Mouse (Mus musculus) right cerebral cortex, postnatal 36 days (tissue): Measurements from ENCODE around the gene Maml3.

Experiments
- DNase-seq, 2 experiments: peaks; one replicate each; pipeline ENCODE4 v3.0.0; 2022; ENCODE audit warnings: low spot score in 2 of 2, mixed read lengths in 1 of 2

The Maml3 gene

DNA sequence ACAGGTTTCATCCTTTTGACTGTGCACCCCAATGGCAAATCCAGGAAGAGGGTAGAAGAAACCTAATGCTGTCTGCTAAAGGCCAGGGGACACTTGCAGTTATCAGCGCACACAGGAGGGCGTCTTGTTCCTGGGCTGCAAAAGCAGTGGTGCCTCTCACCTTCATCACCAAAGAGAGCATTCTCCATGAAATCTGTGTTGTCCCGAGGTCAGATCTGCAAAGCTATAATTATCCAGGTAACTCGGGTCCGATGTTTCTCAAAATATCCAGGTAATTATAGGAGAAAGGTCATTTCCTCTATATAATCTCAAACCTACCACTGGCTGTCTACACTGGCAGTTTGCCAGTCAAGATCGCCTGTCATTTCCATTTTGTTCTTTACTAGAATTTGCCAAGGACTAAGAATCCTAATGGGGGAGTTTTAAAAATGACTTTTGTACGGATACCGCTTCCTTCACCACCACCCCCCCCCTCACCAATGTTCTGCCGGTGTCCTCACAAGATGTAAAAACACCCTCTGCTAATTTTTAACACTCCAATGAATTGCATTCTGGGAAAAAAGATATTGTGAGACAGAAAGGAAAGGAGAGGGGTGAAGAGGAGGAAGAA, 98.0 kb downstream of the Maml3 start:
- no peak for DNase-seq

DNA sequence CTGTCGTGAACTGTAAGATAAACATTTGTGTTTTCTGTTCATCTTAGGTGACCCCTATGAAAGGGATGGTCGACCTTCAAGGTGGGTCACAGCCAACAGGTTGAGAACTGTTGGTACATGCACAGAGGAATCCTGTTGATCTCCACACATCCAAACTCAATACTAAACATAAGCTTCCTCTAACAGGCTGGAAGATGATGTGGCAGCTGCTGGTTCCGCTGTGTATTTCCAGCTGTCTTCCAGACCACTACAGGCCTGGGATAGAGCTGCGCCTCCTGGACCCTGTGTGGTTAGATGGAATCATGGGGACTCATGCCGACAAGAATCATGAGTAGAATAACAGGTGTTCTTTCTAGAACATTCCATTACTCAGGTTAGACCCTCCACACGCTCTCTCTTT, 101.2 kb downstream of the Maml3 start:
- DNase-seq, result no peak

DNA sequence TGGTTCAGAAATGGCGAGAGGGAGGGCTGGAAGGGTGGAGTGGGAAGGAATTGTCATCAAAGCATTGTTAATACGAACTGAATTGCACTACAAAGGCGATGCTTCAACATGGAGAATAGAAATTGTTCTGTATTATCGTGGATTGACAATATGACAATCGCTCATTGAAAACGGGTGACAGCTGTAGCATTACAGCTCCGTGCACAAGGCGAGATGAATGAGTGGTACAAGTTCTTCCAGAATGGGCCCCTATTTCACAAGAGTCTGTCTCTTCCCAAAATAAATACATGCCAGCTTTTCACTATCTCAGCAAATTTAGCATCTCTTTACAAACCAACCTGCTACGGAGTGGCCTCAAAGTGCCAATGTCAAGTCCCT, 103.4 kb downstream of the Maml3 start:
- DNase-seq, result no peak

DNA sequence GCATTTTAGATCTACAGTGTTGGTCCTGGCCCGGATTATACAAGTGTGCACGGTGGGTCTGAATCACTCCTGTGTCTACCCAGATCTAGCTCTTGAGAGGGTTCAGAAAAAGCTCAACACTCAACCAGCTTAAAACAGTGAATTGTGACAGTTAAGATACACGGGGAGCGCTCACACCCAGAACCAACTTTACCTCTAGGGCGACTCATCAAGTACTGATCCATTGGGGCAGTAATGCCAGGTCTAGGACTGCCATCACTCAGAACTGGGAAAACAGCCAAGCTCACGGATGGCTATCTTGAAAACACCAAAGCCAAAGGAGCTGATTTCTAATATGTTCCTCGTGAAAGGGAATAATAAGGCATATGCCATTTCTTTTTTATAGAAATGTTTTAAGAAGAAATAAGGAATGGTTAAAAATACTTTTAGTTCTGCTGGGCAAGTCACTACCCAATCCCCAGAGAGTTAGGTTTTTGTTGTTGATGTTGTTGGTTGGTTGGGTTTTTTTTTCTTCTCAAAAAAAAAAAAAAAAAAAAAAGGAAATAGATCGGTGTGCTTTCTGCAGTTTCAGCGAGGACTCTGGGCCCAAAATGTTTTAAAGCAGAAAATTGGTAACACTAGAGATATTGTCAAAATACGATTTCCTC, 103.9 kb downstream of the Maml3 start:
- no peak for DNase-seq

DNA sequence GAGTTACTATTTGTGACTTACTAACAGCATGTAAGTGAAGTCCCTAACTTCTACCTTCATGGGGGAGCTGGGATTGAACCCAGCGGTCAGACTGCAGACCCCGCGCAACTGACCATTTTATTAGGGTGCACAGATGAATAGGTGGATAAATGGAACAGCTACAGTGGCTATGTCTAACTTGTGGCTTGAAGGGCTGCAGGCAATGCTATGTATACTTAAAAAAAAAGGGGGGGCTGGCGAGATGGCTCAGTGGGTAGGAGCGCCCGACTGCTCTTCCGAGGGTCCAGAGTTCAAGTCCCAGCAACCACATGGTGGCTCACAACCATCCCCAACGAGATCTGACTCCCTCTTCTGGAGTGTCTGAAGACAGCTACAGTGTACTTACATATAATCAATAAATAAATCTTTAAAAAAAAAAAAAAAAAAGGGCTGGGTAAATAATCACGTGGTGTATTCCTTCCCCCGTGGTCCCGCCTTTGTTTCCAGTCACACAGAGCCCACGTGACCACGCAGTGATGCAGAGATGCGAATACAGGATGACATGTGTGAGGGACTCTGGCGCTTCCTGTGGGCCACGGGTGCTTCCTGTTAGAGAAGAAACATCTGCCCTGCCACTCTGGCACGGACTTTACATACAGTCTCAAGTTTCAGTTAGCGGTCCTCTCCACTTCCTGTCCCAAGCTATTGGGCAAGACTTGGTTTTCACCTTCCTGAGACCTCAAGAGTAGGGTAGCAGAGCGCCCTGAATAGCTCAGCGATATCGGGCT, 105.0 kb downstream of the Maml3 start:
- DNase-seq, result no peak

DNA sequence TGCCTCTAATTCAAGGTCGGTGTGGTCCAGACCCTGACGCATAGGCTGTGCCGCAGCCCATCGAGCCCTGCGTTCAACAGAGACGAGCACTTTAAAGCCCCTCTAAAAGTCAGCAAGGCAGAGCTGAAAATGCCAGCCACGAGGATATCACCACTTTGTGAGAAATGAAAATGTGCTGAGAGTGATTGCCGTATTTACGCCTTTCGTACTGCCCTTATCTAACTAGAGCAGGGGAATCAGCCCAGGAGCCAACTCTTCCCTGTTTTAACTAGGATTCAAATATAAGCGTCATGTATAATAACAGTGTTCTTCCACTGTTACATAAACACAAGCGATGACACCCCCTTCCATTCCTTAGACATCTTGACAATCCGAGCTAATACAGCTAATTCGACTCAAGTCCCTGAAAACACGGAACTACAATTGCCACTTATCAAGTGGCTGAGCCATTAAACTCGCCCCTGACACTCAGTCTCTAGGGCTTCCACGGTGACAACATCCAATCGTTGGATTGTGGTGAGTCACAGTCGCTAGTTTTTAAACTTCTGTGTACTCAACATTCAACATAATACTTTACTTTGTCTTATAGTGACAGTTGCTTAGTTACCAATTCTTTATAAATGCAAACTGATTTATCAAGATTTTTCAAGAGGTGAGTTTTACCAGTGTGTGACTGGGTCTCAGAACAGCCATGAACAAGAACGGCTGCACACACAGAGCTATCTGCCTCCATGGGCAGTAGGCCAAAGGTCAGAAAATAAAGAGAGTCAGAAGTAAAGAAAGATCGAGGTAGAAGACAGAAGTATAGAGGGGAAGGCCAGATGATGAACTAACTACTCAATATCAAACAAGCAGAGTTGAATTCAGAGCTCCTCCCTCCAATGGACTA, 106.1 kb downstream of the Maml3 start:
- no peak for DNase-seq

DNA sequence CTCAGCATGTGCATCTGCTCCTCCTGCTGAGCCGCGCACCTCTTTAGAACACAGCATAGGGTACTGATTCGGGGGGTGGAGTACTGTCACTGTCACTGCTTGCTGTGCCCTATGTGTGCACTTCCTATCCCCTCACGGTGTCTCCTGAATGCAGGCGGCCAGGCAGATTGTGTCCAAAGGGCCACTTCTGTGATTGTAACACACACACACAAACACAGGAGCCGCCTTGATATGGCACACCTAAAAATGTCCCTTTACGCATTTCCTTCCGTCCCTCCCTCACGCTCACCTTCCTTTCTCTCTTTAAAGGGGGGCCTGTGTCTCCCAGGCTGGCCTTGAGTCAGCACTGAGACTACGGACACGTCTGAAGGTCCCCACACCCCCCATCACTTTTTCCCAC, 107.3 kb downstream of the Maml3 start:
- no peak for DNase-seq

DNA sequence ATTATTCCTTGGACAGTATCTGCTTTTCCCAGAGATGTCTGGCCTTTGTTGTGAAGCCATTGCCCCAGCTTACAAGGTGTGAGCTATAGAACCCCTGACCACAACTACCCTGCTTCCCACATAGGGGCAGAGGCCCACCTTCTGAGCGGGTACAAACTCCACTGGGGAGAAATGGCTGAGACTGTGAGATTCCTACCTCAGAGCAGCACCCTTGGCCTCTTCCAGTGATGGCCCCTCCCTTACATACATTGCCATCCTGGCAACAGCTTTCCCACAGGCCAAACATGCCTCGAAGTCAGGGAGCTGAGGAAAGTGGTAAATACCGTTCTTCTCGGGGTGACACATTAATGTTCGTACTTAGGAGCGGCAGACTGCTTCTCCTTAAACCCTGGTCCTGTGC, 118.4 kb downstream of the Maml3 start:
- DNase-seq, result no peak

DNA sequence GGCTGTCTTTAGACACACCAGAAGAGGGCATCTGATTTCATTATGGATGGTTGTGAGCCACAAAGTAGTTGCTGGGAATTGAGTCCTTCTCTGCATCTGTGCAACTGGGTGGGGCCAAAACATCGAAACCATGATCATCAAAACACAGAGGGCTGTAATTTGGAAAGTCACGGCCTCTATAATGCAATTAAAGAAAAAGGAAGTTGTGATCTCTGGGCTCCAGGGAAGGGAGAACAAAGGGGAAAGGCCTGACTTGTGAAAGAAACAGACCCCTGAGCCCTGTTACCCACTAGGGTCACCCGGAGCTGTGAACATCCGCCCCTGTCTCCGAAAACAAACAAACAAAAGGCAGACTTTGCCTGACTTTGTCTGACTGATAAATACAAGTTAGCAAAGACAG, 123.4 kb downstream of the Maml3 start:
- DNase-seq, result no peak

DNA sequence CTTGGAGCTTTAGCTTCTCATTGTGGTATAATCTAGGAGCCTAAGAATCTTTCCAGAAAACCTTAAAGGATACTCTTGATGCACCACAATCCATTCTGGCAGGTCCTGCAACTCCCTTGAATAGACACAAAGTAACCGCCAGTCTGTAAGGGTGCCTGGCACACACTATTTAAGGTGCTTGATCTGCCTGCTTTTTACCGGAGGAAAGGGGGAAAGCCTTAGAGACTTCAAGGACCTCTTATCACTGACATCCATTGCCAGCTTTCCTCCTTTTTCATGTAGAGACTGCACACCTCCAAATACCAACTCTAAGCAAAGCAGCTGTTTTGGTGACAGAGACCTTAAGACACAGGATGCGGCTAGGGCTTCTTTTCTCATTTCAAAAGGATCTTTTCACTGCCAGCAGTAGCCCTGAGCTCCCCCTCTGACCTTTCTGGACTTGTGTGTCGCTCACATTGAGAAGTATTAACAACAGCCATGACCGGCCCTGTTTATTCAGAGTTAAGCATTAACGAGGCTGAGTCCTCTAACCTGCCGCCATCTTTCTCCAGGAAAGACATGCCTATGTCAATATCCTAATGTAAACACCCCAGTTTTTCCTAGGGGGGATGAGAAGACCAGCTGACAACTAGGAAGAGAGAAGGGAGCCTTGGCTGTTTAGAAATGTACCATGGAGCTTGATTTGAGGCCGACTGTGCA, 127.1 kb downstream of the Maml3 start:
- no peak for DNase-seq

DNA sequence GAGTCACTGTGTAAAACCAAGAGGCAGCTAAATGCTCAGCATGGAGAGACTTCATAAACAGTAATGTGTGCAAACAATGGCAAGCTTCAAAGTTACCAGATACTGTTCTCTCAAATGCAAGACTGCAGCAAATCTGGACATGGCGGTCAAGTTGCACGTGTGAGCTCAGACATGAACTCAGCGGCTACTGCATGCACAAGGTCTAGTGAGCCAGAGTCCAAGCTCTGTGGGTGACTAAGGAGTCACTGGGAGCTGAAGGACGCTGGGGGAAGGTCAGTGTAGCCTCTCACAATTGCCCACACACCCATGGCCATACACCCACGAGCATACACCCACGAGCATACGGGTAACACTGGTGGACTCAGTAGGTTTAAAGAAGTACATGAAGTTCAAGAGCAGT, 130.3 kb downstream of the Maml3 start:
- no peak for DNase-seq

DNA sequence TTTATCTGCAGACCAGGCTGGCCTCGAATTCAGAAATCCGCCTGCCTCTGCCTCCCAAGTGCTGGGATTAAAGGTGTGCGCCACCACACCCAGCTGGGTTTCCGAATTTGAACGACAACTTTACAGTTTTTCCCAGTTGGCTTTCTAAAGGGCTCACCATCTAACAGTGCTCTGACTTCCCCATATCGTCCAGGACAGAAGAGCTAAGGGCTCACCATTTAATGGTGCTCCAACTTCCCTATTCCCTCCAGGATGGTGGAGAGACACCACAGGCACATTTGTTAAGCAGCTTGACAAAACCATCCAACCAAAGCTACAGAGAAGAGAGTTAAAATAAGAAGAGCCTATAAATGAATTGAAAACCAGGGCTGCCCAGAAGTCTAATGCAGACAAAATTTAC, 130.7 kb downstream of the Maml3 start:
- DNase-seq, result no peak

DNA sequence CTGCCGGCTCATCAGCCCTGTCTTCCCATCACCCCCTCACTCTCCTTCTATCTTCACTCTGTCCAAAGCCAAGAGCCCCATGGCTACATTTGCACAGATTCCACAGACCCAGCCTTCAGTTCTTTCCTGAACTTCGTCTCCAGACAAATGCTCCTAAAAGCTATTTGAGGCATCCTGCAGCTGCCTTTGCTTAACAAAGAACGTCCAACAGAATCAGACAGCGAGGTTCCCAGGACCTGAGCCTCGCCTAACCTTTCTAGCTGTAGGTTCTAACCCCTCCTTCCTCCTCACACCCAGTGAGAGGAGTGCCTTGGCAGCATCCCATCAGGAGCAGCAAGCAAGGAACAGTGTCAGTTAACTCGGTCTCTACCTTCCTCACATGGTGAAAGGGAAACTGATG, 132.3 kb downstream of the Maml3 start:
- DNase-seq, result no peak

DNA sequence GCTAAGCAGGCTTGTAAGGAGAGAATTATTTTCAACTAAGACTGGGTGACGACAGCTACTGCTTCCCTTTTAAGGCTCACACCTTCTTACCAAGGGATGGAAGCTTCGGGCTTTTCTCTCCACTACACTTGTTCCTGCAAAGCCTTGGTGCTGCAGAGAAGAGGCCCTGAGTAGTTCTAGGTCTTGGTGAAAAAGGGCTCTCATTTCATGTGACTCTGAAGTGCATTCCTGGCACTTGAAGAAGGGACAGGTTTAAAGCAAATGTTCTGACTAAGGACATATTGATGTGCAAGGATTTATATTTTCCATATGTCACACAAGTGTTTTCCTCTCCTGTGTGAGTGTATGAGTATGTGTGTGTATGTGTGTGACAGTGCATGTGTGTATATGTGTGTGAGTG, 134.4 kb downstream of the Maml3 start:
- no peak for DNase-seq

DNA sequence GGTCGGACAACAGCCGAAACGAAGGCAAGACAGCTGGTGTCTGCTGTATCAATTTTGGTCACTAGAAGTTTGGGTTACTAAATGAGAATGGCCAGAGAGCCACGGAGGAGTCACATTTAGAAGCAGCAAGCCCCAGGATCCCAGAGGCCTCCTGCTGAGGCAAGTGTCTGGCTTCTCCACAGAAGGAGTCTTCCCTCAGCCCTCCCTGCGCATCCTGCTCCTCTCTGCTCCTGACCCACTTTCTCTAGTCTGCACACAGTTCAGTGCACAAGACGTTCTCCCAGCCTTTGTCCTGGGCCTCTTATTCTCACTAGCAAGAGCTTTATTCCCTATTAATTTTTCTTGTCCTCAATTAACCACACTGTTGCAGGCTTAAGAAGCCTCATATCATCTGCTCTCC, 135.4 kb downstream of the Maml3 start:
- DNase-seq, result no peak

DNA sequence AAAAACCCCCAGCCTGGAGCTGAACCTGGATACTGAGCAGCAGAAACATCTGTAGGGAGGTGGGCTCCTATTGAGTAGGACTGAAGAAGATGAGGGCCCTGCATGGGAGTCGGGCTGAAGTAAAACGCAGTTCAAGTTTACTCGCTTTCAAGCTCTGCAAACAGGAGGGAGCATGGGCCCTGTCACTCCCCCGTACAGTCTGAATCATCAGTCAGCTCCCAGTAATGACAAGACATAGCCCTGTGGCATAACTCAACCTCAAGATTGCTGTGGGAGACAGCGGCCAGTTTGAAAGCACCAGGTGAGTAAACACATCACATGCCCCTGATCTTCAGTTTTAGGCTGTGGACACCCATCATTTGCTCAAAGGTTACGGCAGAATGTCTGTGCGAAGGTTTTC, 139.0 kb downstream of the Maml3 start:
- DNase-seq, result no peak

DNA sequence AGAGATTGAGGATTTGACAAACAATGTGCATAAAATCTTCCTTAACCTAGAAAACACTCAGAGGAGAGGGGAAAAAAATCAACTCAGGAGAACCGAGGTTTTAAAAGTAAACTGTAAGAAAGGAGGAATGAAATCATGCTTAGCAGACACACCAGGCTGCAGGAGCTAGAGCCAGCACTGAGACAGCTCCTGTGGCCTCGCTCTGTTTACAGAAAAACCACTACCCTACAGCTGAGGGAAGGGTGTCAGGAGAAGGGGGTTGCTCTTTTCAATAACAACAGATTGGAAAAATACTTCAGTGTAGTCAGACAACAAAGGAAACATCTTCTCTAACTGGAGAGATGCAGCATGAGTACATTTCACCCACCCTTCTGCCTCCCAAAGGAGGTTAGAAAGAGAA, 139.4 kb downstream of the Maml3 start:
- DNase-seq, result no peak

DNA sequence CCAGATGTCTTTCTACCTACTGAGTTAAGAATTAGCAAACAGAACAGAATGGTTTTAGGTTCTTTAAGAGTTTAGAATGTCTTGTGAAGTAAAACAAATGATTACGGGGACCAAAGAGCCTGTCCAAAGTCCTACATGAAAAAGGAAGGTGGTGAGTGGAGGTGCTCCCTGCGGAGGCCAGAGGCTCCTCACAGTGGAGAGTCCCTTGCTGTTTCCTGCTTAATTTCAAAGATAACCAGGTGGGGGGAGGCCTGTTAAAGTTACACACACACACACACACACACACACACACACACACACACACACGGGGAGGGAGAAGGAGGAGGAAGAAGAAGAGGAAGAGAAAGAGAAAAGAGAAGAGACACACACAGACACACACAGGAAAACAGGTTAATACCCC, 139.9 kb downstream of the Maml3 start:
- DNase-seq, result no peak

DNA sequence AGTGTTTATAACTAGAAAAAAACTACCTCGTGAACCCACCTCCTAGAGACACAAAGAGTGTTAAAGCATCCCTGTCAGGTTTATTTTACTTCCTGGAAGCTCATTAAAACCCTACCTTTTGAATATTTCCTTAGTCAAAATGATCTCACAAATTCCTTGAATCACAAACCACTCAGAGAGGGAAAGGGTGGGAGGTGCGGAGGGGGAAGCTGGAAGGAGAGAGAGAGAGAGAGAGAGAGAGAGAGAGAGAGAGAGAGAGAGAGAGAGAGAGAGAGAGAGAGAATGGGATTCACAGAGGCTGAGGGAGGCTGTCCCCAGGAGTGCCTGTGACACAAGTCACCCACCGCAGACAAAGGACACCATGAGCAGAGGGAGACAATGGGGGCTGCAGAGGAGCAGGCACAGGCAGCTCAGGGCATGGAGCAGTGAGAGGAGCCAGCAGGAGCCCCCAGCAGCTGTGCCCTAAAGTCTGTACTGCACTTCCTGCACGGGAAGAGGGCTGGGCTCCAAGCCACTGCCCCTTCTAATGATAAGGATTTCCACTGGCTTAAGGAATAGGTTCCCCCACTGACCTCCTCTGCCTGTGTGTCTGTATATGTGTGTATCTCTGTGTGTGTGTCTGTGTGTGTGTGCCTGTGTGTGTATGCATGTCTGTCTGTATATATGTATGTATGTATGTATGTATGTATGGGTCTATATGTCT, 140.8 kb downstream of the Maml3 start:
- DNase-seq, result no peak

DNA sequence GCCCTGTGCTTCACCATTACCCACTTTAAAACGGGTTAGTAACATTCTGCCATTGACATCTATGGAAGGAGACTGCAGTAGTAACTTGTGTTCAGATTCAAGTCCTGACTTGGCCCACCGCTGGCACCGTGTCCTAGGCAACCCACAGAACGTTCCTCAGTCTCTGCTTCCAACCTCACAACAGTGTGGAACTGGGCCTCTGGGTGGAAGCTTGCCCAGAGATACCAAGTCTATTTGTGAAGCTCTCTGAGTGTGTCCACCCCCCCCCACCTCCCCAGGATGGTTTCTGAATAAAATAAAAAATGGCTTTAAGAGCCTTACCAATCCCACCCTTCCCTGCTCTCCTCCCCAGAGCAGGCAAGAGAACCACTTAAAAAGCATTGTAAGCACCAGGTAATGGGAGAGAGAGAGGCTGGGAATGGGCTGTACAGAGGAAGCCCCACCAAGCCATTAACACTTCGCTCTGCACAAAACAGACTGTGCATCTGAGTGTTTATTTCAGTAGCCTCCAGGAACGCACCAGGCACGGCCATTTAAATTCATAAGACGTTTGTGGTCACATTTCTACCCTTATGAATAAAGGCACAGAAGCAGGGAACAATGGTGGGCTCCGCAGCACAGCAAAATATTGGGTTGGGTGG, 141.6 kb downstream of the Maml3 start:
- DNase-seq, result peak in 1 of 2 experiments; percentile 22

DNA sequence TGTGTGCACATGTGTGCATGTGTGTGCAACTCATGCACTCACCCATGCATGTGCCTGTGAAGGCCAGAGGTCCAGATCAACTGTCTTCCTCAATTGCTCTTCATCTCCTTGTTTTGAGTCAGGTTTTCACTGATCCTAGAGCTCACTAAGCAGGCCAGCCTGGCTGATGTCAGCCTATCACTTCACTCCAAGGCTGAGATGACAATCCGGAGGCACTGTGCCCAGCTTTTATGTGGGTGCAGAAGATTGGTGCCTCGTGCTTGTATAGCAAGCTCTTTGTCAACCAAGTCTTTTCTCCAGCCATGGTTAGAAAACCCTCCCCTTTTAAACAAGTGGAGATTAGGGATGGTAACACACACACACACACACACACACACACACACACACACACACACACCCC, 146.1 kb downstream of the Maml3 start:
- DNase-seq, result no peak
